Mouse (Mus musculus) limb, embryonic 14.5 days (tissue): ENCODE data around the gene Tada1. TPM values are rescaled to one million over a fixed set of nuclear protein-coding genes. Genes with fewer than 3 reads are reported as not detected.

Source experiments
- ATAC-seq: fragments of 200-750 bp; cut with Nextera tagmentation; 2 replicates; pipeline ENCODE4 v1.8.0; 2017; ENCODE audit warnings: low read depth, moderate number of reproducible peaks, moderate TSS enrichment; ENCODE audit not compliant: low FRiP score
- DNase-seq: peaks from one replicate; pipeline ENCODE4 v3.0.0-alpha.2; 2015; ENCODE audit warnings: low spot score
- H3K27ac ChIP-seq: fragments of 300-500 bp; sonication (generic); replicated peaks from 2 replicates; pipeline ENCODE4 v1.5.1; 2014; ENCODE audit warnings: low read depth, mild to moderate bottlenecking, low read length, moderate library complexity, mixed read lengths
- H3K27me3 ChIP-seq: fragments of 300-500 bp; sonication (generic); 2 replicates; pipeline ENCODE4 v1.6.1; 2014; ENCODE audit warnings: low read length, mixed read lengths; ENCODE audit not compliant: control insufficient read depth, insufficient read depth
- H3K36me3 ChIP-seq: fragments of 300-500 bp; sonication (generic); 2 replicates; pipeline ENCODE4 v1.6.1; 2014; ENCODE audit warnings: mild to moderate bottlenecking, low read length, moderate library complexity, mixed read lengths; ENCODE audit not compliant: control insufficient read depth, insufficient read depth
- H3K4me1 ChIP-seq: fragments of 300-500 bp; sonication (generic); 2 replicates; pipeline ENCODE4 v1.6.1; 2014; ENCODE audit warnings: antibody characterized with exemption, low read length, mixed read lengths; ENCODE audit not compliant: control insufficient read depth, insufficient read depth
- H3K4me2 ChIP-seq: fragments of 300-500 bp; sonication (generic); replicated peaks from 2 replicates; pipeline ENCODE4 v1.6.1; 2014; ENCODE audit warnings: low read depth, mild to moderate bottlenecking, low read length, moderate library complexity; ENCODE audit not compliant: severe bottlenecking
- H3K4me3 ChIP-seq: fragments of 300-500 bp; sonication (generic); replicated peaks from 2 replicates; pipeline ENCODE4 v1.5.1; 2014; ENCODE audit warnings: low read length
- H3K9ac ChIP-seq: fragments of 300-500 bp; sonication (generic); 2 replicates; pipeline ENCODE4 v1.6.1; 2014; ENCODE audit warnings: mild to moderate bottlenecking, low read depth, low read length, moderate library complexity; ENCODE audit not compliant: severe bottlenecking
- H3K9me3 ChIP-seq: fragments of 300-500 bp; sonication (generic); 2 replicates; pipeline ENCODE4 v1.6.1; 2016; ENCODE audit warnings: low read length; ENCODE audit not compliant: control insufficient read depth
- POLR2A ChIP-seq: fragments of 200-500 bp; IDR thresholded peaks from 2 replicates; pipeline ENCODE4 v1.8.0; 2012; ENCODE audit warnings: inconsistent platforms, mild to moderate bottlenecking, moderate library complexity, borderline replicate concordance; ENCODE audit not compliant: insufficient read depth, insufficient read length; ENCODE audit errors: extremely low read depth
- WGBS: fragments of 180-500 bp; shearing (Covaris S2); extraction: QIAGEN DNeasy Blood & Tissue Kit; methylation state at CpG from one replicate; pipeline ENCODE4 v1.1.7; 2014; 5-methylcytosine and 5-hydroxymethylcytosine counted together
- polyA plus RNA-seq, 2 experiments: library from polyadenylated mRNA; depleted of rRNA in 1 of 2; stranded (reverse) in 1 of 2; unstranded in 1 of 2; fragments of >200 nt; fragmentation: Nextera tagmentation in 1 of 2; extraction: Ambion mirVana in 1 of 2; gene quantifications; 2 replicates each; pipeline versions ENCODE4 v1.2.1 to v1.2.3; 2012 to 2014

Tada1 gene
- polyA plus RNA-seq, 2 experiments, result 50.0 to 55.5 TPM

DNA sequence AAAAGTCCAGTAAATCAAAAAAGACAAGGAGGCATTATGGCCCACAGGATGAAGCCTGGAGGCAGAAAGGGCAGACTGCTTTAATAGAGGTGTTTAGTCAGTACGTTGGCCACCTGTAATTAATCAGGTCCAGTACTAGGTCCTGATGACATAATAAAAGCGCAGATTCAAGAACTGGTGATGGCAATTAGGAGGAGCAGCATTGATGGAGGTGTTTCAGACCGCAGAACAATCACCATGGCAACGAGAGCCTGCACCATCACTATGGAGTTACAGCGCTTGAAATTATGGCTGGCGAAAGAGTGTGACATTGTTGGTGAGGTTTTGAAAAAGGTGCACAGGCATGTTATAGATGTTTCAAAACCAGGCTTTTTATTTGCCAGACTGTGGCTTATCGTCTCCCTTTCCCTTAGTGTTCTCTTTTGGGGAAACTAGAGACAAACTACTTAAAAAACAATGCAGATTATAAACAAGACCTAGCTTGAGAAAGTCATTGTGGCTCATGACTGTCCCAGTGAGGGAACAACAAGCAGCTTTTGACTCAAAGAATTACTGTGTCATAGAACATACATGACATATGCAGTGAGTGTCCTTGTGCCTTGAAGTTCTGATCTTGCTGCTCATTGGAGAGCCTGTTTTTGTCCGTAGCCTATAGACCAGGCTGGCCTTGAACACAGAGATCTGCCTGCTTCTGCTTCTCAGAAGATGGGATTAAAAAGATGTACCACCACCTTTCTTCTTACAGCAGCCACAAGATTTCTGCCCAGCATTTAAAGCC lies 34.4 kb upstream of the Tada1 start:
- Histone ChIP-seq H3K9me3 (no peaks in the 10 kb centered on the region), H3K27ac (no peak overlapping the region), H3K4me1 (peaks cover 4% of the 10 kb centered on the region), H3K4me2 (no peak overlapping the region), H3K27me3 (no peaks in the 10 kb centered on the region), H3K9ac (no peak overlapping the region), H3K4me3 (no peak overlapping the region), H3K36me3 (no peaks in the 10 kb centered on the region)
- ATAC-seq (no peak), DNase-seq (no peak)
- 37% methylated on average over 8 of the region's 8 CpGs for WGBS
- TF ChIP-seq POLR2A, result no peak

GRCm38 (mm10) chr1:166345602-166346001 lies 33.3 kb upstream of the Tada1 start:
- WGBS, result 91% methylated on average over 6 of the region's 6 CpGs
- no peak overlapping the region for H3K9ac ChIP-seq
- DNase-seq (no peak), ATAC-seq (no peak)
- H3K4me3 ChIP-seq, result no peak overlapping the region
- H3K4me1 ChIP-seq, result peaks cover 4% of the 10 kb centered on the region
- no peak overlapping the region for H3K4me2 ChIP-seq
- TF ChIP-seq POLR2A, result no peak
- no peaks in the 10 kb centered on the region for H3K27me3 ChIP-seq
- H3K27ac ChIP-seq, result no peak overlapping the region
- H3K36me3 ChIP-seq, result no peaks in the 10 kb centered on the region
- H3K9me3 ChIP-seq, result no peaks in the 10 kb centered on the region

GRCm38 (mm10) chr1:166346906-166347305 lies 32.0 kb upstream of the Tada1 start:
- ATAC-seq, result no peak
- H3K27ac ChIP-seq, result no peak overlapping the region
- no peaks in the 10 kb centered on the region for H3K27me3 ChIP-seq
- H3K4me1 ChIP-seq, result peaks cover 4% of the 10 kb centered on the region
- no peak overlapping the region for H3K9ac ChIP-seq
- WGBS, result 73% methylated on average over 3 of the region's 3 CpGs
- DNase-seq, result no peak
- no peak overlapping the region for H3K4me2 ChIP-seq
- no peak for TF ChIP-seq POLR2A
- no peaks in the 10 kb centered on the region for H3K36me3 ChIP-seq
- no peaks in the 10 kb centered on the region for H3K9me3 ChIP-seq
- H3K4me3 ChIP-seq, result no peak overlapping the region

DNA sequence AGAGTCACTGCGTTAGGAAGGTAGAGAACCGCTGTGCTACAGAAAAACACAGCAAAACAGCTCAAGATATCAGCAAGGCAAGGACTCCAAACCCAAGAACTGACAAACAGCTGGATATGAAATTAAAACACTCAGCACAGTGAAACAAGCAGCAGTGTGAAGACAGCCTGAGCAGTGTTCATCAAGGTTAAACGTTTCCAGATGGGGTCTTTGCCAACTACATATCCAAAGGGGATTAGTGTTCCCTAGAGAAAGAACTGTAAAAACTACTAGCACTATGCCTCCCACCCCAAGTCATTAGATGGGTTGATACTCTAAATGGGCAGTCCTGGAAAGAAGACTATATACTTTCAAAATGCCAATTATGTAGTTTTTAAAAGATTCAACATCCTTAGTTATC lies 29.6 kb upstream of the Tada1 start:
- WGBS, result 22% methylated on average over 3 of the region's 3 CpGs
- no peak for DNase-seq
- no peak overlapping the region for H3K9ac ChIP-seq
- H3K27me3 ChIP-seq, result no peaks in the 10 kb centered on the region
- H3K9me3 ChIP-seq, result no peaks in the 10 kb centered on the region
- H3K4me1 ChIP-seq, result peaks cover 4% of the 10 kb centered on the region
- H3K4me2 ChIP-seq, result no peak overlapping the region
- no peak for TF ChIP-seq POLR2A
- no peak overlapping the region for H3K4me3 ChIP-seq
- no peak; the same call in 1 of the 2 replicates for ATAC-seq
- H3K27ac ChIP-seq, result no peak overlapping the region
- H3K36me3 ChIP-seq, result no peaks in the 10 kb centered on the region

- TF ChIP-seq POLR2A, result no peak
- H3K9me3 ChIP-seq, result no peaks in the 10 kb centered on the region
- H3K27me3 ChIP-seq, result no peaks in the 10 kb centered on the region
- WGBS, result 26% methylated on average over 11 of the region's 11 CpGs
- H3K27ac ChIP-seq, result no peak overlapping the region
- peaks cover 4% of the 10 kb centered on the region for H3K4me1 ChIP-seq
- DNase-seq (peak; percentile 44), ATAC-seq (peak; percentile 50)
- H3K4me3 ChIP-seq, result no peak overlapping the region
- no peaks in the 10 kb centered on the region for H3K36me3 ChIP-seq
- no peak overlapping the region for H3K4me2 ChIP-seq
- no peak overlapping the region for H3K9ac ChIP-seq
These were observed 29.1 kb upstream of the Tada1 start for GRCm38 (mm10) chr1:166349751-166350150.
